Mouse (Mus musculus) kidney, adult 9 months (tissue): Measurements from ENCODE around the gene Htra1.

Source experiments
- DNase-seq: peaks from one replicate; pipeline ENCODE4 v3.0.0; 2022

The Htra1 gene

GRCm38 (mm10) chr7:130936472-130936951 lies 601 bp downstream of the Htra1 start:
- peak; percentile 67 for DNase-seq

- peak; percentile 61 for DNase-seq
Measured at GRCm38 (mm10) chr7:130937266-130937841, 1.4 kb downstream of the Htra1 start.

DNA sequence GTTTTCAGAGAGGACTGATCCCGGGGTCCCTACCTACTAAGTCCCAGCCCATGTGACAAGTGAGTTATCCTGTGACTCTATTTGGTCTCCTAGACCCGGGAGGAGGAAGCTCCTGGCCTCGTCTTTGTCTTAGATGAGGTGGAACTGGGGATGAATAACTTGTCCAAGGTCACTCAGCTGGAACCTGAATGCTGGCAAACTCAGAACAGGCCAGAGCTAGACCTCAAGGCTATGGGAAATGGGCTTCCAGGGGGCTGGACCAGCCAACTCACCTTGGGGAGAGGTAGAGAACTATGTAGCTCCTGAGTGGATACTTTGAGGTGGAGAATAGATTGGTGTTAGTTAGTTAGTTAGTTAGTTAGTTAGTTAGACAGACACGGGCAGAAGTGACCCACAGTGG lies 2.1 kb downstream of the Htra1 start:
- DNase-seq: peak; percentile 57

- DNase-seq: peak; percentile 53
Measured at GRCm38 (mm10) chr7:130938896-130939295, 3.0 kb downstream of the Htra1 start.

DNA sequence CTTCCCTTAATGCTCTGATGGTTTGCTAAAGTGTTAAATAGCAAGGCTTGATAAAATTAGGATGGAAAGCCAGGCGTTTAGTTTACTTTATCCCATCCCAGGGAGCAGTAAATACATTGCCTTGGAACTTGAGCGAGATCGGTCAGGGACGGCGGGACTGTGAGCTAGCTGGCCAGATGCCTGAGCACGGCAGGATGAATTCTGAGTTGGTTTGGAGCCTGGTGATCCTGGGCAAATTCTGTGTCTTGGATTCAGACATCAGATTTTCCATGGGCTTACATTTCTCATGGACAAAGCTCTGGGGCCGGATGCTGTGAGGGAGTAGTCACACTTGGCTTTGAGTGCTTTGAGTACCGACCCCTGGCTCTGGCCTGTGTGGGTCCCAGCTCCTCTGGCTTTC lies 4.8 kb downstream of the Htra1 start:
- peak; percentile 4 for DNase-seq

- no peak for DNase-seq
Measured at GRCm38 (mm10) chr7:130943280-130943895, 7.5 kb downstream of the Htra1 start.

- no peak for DNase-seq
Measured at GRCm38 (mm10) chr7:130944766-130945475, 9.0 kb downstream of the Htra1 start.

GRCm38 (mm10) chr7:130945730-130946129 lies 9.8 kb downstream of the Htra1 start:
- DNase-seq: no peak

DNA sequence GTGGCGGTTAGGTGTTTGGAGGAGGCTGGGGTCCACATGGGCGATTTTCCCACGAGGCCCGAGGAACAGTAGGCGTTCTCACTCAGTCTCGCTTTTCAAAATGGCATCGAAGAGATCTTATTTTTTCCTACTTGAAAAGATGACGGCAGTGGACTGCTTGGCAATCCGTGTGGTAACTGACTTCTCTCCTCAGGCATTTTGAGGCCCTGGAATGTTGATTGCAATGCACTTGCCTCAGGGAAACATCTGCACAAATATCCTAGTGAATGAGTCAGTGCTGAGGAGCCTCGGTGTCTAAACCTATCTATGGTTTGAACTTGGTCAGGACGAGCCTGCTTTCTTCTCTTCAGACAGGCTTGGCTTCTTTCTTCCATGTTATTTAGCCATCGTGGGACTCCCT lies 10.4 kb downstream of the Htra1 start:
- no peak for DNase-seq

GRCm38 (mm10) chr7:130948563-130949208 lies 12.8 kb downstream of the Htra1 start:
- DNase-seq: no peak

DNA sequence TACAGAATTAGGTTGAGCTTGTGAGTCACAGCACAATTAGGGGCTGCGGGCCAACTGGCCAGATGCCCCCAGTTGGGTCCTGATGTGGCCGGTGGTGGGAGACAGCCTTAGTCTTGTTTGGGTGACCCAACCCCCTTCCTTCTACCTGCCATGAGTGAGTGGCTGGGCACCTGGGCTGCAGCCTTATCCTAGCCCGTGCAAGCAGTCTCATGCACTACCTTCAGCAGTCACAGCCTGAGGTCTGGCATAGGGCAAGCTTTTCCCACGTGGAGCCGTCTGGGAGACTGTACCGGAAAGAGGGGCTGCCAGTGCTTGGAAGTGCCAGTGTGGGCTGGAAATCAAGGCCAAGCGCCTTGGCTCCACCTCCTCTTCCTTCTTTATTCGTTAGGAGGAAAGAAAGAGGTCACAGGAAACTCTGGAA lies 13.4 kb downstream of the Htra1 start:
- DNase-seq: peak; percentile 68

- no peak for DNase-seq
Measured at GRCm38 (mm10) chr7:130950482-130950881, 14.6 kb downstream of the Htra1 start.

DNA sequence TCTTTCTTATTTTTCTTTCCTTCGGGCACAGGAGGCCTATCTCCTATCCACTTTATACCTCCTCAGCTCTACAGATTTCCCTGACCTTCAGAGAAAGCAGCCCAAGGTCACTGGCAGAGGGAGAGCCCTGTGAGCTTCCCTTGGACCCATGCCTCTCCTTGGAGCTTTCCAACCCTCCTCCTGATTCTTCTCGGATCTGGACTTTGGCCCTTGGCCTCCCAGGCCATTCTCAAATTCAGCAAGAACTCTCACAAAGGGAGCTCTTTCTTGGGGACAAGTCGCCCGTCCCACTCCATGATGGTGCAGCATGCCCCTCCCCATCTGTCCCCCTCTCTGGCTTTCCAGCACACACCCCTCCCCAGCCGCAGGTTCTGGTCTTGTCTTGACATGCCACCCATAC lies 15.1 kb downstream of the Htra1 start:
- DNase-seq: peak; percentile 86

GRCm38 (mm10) chr7:130953376-130953775 lies 17.5 kb downstream of the Htra1 start:
- no peak for DNase-seq

- no peak for DNase-seq
Measured at GRCm38 (mm10) chr7:130954177-130954601, 18.3 kb downstream of the Htra1 start.

- peak; percentile 79 for DNase-seq
Measured at GRCm38 (mm10) chr7:130958551-130958950, 22.6 kb downstream of the Htra1 start.

- DNase-seq: peak; percentile 95
Measured at GRCm38 (mm10) chr7:130959868-130960267, 24.0 kb downstream of the Htra1 start.

GRCm38 (mm10) chr7:130961429-130961828 lies 25.5 kb downstream of the Htra1 start:
- DNase-seq: no peak

DNA sequence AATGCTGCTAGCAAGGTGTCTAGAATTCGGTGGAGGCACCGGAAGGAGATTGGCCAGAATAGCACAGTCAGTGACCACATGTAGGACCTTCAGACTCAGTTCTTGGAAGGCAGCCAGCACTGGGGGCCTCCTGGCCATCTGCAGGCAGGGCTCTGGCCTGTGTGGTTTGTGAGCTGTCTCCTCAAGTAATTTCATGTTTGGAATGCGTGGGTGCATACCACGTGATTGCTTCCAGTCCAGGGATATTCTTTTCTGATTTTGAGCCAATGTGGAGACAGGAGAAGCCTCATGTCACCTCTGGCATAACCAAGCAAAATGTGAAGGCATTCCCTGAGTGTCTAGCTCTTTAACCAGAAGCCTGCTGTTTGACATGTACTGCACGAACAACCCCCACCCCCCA lies 28.8 kb downstream of the Htra1 start:
- DNase-seq: peak; percentile 93

- DNase-seq: no peak
Measured at GRCm38 (mm10) chr7:130965396-130965795, 29.5 kb downstream of the Htra1 start.

GRCm38 (mm10) chr7:130965909-130966365 lies 30.0 kb downstream of the Htra1 start:
- DNase-seq: no peak

- DNase-seq: no peak
Measured at GRCm38 (mm10) chr7:130966451-130966850, 30.5 kb downstream of the Htra1 start.

DNA sequence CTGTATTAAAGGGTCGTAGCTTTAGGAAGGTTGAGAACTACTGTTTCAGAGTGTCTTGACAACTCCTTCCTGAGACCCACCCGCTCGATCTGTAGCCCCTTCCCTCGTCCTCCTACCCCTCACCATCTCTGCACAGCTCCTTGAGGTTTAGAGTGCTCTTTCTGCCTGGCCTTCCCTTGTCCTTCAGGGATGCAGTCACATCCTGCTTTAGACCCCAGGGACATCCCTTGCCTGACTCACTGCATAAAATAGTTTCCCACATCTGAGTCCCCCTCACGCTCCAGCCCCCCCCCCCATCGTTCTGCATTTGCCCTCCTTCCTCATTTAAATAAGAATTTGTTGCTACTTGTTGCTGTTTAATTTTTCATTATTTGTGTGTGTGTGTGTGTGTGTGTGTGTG lies 31.0 kb downstream of the Htra1 start:
- no peak for DNase-seq
